Mouse (Mus musculus) heart, postnatal 25 days (tissue): ENCODE data around the gene Kif21a. TPM values are rescaled to one million over a fixed set of nuclear protein-coding genes. Genes with fewer than 3 reads are reported as not detected.

Source experiments
- DNase-seq: peaks from one replicate; pipeline ENCODE4 v3.0.0; 2022; ENCODE audit warnings: low spot score
- intact Hi-C: fragments of 180-260 bp; cut with DNase I; formaldehyde crosslinking; loops from one replicate; pipeline ENCODE4 v1.15.1; 2025
- total RNA-seq, 2 experiments: library from RNA; stranded (reverse); gene quantifications; 2 replicates each; pipeline ENCODE4 v1.2.3; 2021

Gene Kif21a
- total RNA-seq: 10 to 100 TPM; 14.1 to 15.8 TPM

- peak; percentile 31 for DNase-seq
- intact Hi-C loops: no loop called here
Measured at GRCm38 (mm10) chr15:91049496-91050441, at the start of gene Kif21a. TSS of gene Kif21a (minus strand) at chr15:91049948.

- DNase-seq: no peak
- intact Hi-C loops: no loop called here
Measured at GRCm38 (mm10) chr15:91096606-91097005, 46.9 kb upstream of the Kif21a start.

- intact Hi-C loops: no loop called here
- no peak for DNase-seq
Measured at GRCm38 (mm10) chr15:91089427-91089826, 39.7 kb upstream of the Kif21a start.

GRCm38 (mm10) chr15:91088071-91088470 is 38.3 kb upstream of the Kif21a start:
- intact Hi-C loops: no loop called here
- DNase-seq: peak; percentile 5

- no peak for DNase-seq
- intact Hi-C loops: no loop called here
Measured at GRCm38 (mm10) chr15:91077457-91078410, 28.0 kb upstream of the Kif21a start.

GRCm38 (mm10) chr15:91072440-91072839 is 22.7 kb upstream of the Kif21a start:
- DNase-seq: no peak
- intact Hi-C loops: no loop called here

GRCm38 (mm10) chr15:91064310-91064826 is 14.6 kb upstream of the Kif21a start:
- DNase-seq: no peak
- intact Hi-C loops: no loop called here

GRCm38 (mm10) chr15:91063845-91064244 is 14.1 kb upstream of the Kif21a start:
- DNase-seq: no peak
- intact Hi-C loops: no loop called here

GRCm38 (mm10) chr15:91056866-91057342 is 7.2 kb upstream of the Kif21a start:
- DNase-seq: no peak
- intact Hi-C loops: no loop called here

GRCm38 (mm10) chr15:91056176-91056865 is 6.6 kb upstream of the Kif21a start:
- DNase-seq: no peak
- intact Hi-C loops: no loop called here

GRCm38 (mm10) chr15:91048951-91049495 is 725 bp downstream of the Kif21a start:
- DNase-seq: no peak

GRCm38 (mm10) chr15:91047627-91048026 is 2.1 kb downstream of the Kif21a start:
- DNase-seq: no peak

More at GRCm38 (mm10) chr15:91048951-91049495, 725 bp downstream of the Kif21a start:
- intact Hi-C loops: no loop called here

GRCm38 (mm10) chr15:91046506-91046905 is 3.2 kb downstream of the Kif21a start:
- intact Hi-C loops: no loop called here
- no peak for DNase-seq

More at GRCm38 (mm10) chr15:91047627-91048026, 2.1 kb downstream of the Kif21a start:
- intact Hi-C loops: no loop called here

- DNase-seq: no peak
- intact Hi-C loops: no loop called here
Measured at GRCm38 (mm10) chr15:91043263-91043662, 6.5 kb downstream of the Kif21a start.

GRCm38 (mm10) chr15:91038860-91039259 is 10.9 kb downstream of the Kif21a start:
- no peak for DNase-seq
- intact Hi-C loops: no loop called here

GRCm38 (mm10) chr15:91034090-91034489 is 15.7 kb downstream of the Kif21a start:
- no peak for DNase-seq
- intact Hi-C loops: no loop called here

GRCm38 (mm10) chr15:91033529-91033928 is 16.2 kb downstream of the Kif21a start:
- intact Hi-C loops: no loop called here
- no peak for DNase-seq

- DNase-seq: no peak
- intact Hi-C loops: no loop called here
Measured at GRCm38 (mm10) chr15:91028962-91029361, 20.8 kb downstream of the Kif21a start.

- DNase-seq: no peak
- intact Hi-C loops: no loop called here
Measured at GRCm38 (mm10) chr15:91028494-91028893, 21.3 kb downstream of the Kif21a start.
